Mouse (Mus musculus) megakaryocyte progenitor cell, adult 5-6 weeks (primary cell): ENCODE results near the gene Mzf1. TPM values are rescaled to one million over a fixed set of nuclear protein-coding genes. Genes with fewer than 3 reads are reported as not detected.

Experiments used
- ATAC-seq: replicated peaks from 2 replicates; pipeline ENCODE4 v1.8.0; 2016; ENCODE audit warnings: mild to moderate bottlenecking, moderate TSS enrichment, inconsistent platforms; ENCODE audit not compliant: poor library complexity
- total RNA-seq, 2 experiments: library from RNA; stranded (forward) in 1 of 2; stranded (reverse) in 1 of 2; fragments of 157-497, 149-512 nt in 1 of 2; fragments of 200-1000 nt in 1 of 2; gene quantifications; 2 replicates each; pipeline versions ENCODE4 v1.2.3 to v1.2.4; 2015 to 2017

Gene Mzf1
- total RNA-seq, 2 experiments from 2014 or later = 0.25 to 0.37 TPM

GRCm38 (mm10) chr7:13035211-13035855 is 19.2 kb downstream of the Mzf1 start:
- ATAC-seq = no peak

- ATAC-seq = peak; percentile 59
Measured at GRCm38 (mm10) chr7:13034148-13034977, 20.2 kb downstream of the Mzf1 start, which contains the start of gene Chmp2a. TSS of gene Chmp2a (minus strand) at chr7:13034807.

GRCm38 (mm10) chr7:13033451-13034147 is 21.0 kb downstream of the Mzf1 start:
- ATAC-seq = no peak

- ATAC-seq = no peak
Measured at GRCm38 (mm10) chr7:13032541-13032940, 22.0 kb downstream of the Mzf1 start.

DNA sequence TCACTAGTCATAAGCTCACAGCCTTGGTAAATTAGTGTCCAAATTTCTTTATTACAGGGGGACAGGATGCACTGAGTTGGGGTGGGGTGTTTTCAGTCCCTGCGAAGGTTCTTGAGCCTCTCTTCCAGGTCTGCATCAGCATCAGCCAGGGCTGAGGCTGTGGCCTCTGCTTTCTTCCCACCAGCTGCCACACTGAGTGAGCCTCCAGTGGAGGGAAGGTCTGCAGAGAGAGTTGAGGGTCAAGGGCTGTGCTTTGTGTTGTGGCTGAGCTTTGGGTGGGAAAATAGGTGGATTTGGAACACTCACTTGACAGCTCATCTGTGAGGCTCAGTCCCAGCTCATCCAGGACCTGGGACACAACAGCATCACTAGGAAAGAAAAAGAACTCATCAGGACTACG is 22.6 kb downstream of the Mzf1 start:
- ATAC-seq = no peak

DNA sequence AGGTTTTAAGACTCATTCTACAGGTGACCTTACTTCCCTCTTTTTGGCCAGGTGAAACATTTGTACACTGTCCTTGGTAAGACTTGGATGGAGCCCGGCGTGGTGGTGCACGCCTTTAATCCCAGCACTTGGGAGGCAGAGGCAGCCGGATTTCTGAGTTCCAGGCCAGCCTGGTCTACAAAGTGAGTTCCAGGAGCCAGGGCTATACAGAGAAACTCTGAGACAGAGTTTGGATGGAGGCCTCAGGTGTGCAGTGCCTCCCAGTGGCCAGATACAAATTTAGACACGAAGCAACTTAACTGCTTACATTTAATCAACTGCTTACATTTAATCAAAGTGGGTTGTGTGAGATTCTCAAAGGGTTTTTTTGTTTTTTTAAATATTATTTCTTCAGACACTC is 23.5 kb downstream of the Mzf1 start:
- no peak for ATAC-seq

DNA sequence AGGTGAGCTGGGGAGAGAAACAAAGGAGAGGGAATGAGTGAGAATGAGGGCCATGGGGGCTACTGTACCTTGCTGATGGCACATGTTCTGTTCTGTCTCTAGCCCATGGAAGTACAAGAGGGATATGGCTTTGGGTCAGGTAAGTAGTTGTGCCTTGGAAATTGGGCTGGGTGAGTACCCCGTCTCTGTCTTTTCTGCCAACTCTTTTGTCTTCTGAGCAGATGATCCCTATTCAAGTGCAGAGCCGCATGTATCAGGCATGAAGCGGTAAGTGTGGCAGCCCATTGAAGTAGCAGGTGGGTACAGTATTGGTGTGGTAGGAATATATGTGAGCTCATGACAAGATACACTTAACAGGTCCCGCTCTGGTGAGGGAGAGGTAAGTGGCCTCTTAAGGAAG is 25.6 kb downstream of the Mzf1 start:
- ATAC-seq = no peak

- ATAC-seq = no peak
Measured at GRCm38 (mm10) chr7:13025511-13026112, 29.0 kb downstream of the Mzf1 start.

DNA sequence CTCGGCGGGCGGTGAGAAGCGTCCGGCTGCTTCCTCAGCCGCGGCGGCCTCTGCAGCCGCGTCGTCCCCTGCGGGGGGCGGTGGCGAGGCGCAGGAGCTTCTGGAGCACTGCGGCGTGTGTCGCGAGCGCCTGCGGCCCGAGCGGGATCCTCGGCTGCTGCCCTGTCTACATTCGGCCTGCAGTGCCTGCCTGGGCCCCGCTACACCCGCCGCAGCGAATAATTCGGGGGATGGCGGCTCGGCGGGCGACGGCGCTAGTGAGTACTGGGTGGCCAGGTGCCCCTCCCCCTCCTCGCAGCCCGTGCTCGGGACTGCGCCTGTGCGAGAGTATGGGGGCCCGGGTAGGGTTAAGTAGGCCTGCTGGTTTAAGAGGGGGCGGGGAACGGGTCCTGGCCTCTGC is 29.8 kb downstream of the Mzf1 start:
- peak; percentile 10 for ATAC-seq

DNA sequence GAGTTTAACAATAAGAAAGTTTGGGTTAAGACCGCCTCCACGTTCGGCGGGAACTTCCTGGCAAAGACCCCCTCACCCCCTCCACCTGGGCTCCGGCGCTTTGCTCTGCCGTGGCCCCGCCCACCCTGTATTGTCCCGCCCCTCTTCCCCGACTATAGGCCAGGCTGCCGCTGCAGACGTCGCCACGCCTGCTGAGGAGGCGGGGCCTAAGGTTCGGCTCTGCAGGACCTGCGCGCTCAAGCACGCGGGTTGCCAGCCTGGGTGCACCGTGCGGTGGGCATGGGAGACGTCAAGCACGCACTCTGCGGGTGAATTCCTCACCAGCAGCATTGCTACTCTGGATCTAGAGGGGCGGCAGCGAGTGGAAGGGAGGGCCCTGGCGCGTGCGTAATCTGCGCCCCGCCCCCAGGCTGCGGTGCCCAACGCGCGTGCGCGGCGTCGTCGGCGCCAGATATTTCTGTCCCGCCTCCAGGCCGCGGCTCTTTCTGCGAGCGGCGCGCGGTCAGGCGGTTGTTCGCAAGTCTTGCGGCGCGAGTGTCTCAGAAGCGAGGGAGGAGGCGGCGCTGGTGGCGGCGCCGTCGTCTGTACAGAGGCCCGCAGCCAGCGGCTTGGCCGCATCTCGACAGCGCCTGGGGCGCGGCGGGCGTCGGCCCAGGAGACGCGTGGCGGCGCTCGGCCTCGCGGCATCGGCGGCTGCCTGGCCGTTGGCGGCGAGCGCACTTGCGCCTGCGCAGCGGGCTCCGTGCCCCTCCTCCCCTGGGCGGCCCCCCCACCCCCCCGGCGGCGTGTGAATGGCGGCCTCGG is 30.4 kb downstream of the Mzf1 start:
- ATAC-seq = peak; percentile 70

GRCm38 (mm10) chr7:13022773-13023535 is 31.6 kb downstream of the Mzf1 start:
- peak; percentile 67 for ATAC-seq

- no peak for ATAC-seq
Measured at GRCm38 (mm10) chr7:13015217-13015616, 39.3 kb downstream of the Mzf1 start.

- no peak for ATAC-seq
Measured at GRCm38 (mm10) chr7:13014275-13014839, 40.2 kb downstream of the Mzf1 start.

DNA sequence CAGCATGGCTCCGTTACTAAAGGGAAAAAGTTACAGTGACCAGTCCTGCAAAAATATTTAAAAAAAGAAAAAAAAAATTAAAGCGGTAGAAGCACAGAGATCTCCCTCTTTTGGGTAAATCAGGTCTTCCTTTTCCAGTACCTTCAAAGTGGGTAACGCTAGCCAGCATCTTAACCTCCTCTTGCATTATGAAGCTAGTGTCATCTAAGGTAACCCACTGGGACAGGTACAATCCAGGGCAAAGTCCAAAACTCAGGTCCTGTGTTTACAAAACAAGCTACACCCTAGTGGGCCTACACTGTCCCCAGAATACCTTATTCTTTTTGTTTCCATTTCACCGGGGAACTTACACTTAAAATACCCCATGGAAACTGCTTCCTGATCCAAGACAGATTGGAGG is 40.9 kb downstream of the Mzf1 start:
- ATAC-seq = no peak

GRCm38 (mm10) chr7:13010005-13010908 is 44.3 kb downstream of the Mzf1 start, which contains the start of gene Zbtb45:
TSS of gene Zbtb45 (minus strand) at chr7:13010034.
- no peak for ATAC-seq

DNA sequence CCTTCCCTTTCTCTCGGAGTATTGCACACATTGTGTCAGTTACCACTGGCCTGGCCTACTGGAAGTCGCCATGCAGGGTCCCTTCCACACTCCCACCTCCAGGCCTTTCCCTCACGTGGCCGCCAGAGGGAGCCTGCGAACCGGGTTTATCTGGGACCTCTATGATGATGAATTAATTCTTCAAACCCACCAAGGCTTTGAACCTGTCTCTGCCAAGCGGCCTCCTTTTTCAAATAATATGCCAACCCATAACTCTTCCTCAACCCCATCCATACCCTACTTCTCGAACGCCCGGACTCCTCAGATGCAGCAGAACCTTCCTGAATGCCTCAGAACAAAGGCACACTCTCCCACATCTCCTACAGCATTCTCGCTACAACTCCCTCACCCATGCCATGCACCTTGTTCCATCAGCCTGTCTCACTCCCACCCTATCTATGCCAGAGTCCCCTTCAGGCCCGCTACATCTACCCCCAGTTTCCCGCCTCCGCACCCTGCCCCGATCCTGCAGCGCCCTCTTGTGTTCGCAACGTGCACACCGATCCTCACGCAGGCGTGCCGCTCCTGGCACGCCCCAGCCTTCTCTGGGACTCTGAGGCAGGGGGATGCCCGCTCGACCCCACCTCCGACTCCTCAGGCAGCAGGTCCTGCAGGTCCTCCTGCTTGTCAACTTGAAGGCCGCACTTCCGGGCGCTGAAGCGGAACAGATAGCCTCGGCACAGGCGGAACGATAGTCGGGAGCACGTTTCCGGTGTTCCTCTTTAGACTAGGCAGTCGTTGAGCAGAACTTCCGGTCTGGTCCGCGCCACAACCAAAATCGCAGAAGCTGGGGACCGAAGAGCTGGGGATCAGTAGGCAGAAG is 45.2 kb downstream of the Mzf1 start:
- peak; percentile 86 for ATAC-seq

- no peak for ATAC-seq
Measured at GRCm38 (mm10) chr7:13007341-13008092, 47.0 kb downstream of the Mzf1 start.
